Mouse (Mus musculus) limb, embryonic 11.5 days (tissue): Measurements from ENCODE around the gene Cyp17a1. TPM values are rescaled to one million over a fixed set of nuclear protein-coding genes. Genes with fewer than 3 reads are reported as not detected.

ENCODE experiments used
- ATAC-seq: fragments of 200-750 bp; cut with Nextera tagmentation; 2 replicates; pipeline ENCODE4 v1.8.0; 2017; ENCODE audit warnings: low read depth; ENCODE audit not compliant: insufficient number of reproducible peaks, low FRiP score, low TSS enrichment
- DNase-seq: peaks from one replicate; pipeline ENCODE4 v3.0.0-alpha.2; 2015; ENCODE audit warnings: low spot score
- H3K27ac ChIP-seq: fragments of 300-500 bp; sonication (generic); replicated peaks from 2 replicates; pipeline ENCODE4 v1.5.1; 2014; ENCODE audit warnings: low read depth, mild to moderate bottlenecking, low read length
- H3K27me3 ChIP-seq: fragments of 300-500 bp; sonication (generic); 2 replicates; pipeline ENCODE4 v1.6.1; 2014; ENCODE audit warnings: mild to moderate bottlenecking, low read length, mixed read lengths; ENCODE audit not compliant: control insufficient read depth, insufficient read depth
- H3K36me3 ChIP-seq: fragments of 300-500 bp; sonication (generic); 2 replicates; pipeline ENCODE4 v1.6.1; 2014; ENCODE audit warnings: mild to moderate bottlenecking, low read length, moderate library complexity, mixed read lengths; ENCODE audit not compliant: control insufficient read depth, insufficient read depth
- H3K4me1 ChIP-seq: fragments of 300-500 bp; sonication (generic); 2 replicates; pipeline ENCODE4 v1.6.1; 2014; ENCODE audit warnings: low read length, mixed read lengths; ENCODE audit not compliant: control insufficient read depth, insufficient read depth
- H3K4me2 ChIP-seq: fragments of 300-500 bp; sonication (generic); 2 replicates; pipeline ENCODE4 v1.6.1; 2014; ENCODE audit warnings: low read depth, mild to moderate bottlenecking, moderate library complexity; ENCODE audit not compliant: severe bottlenecking
- H3K4me3 ChIP-seq: fragments of 300-500 bp; sonication (generic); 2 replicates; pipeline ENCODE4 v1.5.1; 2014; ENCODE audit warnings: low read depth, low read length
- H3K9ac ChIP-seq: fragments of 300-500 bp; sonication (generic); 2 replicates; pipeline ENCODE4 v1.6.1; 2014; ENCODE audit warnings: mild to moderate bottlenecking, low read length
- H3K9me3 ChIP-seq: fragments of 300-500 bp; sonication (generic); 2 replicates; pipeline ENCODE4 v1.6.1; 2016; ENCODE audit warnings: low read length; ENCODE audit not compliant: control insufficient read depth
- WGBS: fragments of 180-500 bp; shearing (Covaris S2); extraction: QIAGEN DNeasy Blood & Tissue Kit; methylation state at CpG from one replicate; pipeline ENCODE4 v1.1.7; 2014; 5-methylcytosine and 5-hydroxymethylcytosine counted together
- polyA plus RNA-seq: library from polyadenylated mRNA; unstranded; fragments of >200 nt; fragmentation: Nextera tagmentation; extraction: Ambion mirVana; gene quantifications from 2 replicates; pipeline ENCODE4 v1.2.1, GENCODE M21; 2014

The Cyp17a1 gene
- polyA plus RNA-seq, 1 experiment from 2014 or later: not detected

GRCm38 (mm10) chr19:46635766-46636165 is 37.2 kb downstream of the Cyp17a1 start:
- Histone ChIP-seq H3K4me3 (no peak overlapping the region), H3K36me3 (peaks cover 2% of the 10 kb centered on the region; the same call in 1 of the 2 replicates), H3K4me2 (no peak overlapping the region), H3K27ac (no peak overlapping the region), H3K9me3 (no peaks in the 10 kb centered on the region), H3K4me1 (peaks cover 34% of the 10 kb centered on the region), H3K9ac (no peak overlapping the region), H3K27me3 (no peaks in the 10 kb centered on the region)
- DNase-seq (no peak), ATAC-seq (no peak)
- 67% methylated on average over 9 of the region's 9 CpGs for WGBS

- Histone ChIP-seq H3K4me2 (no peak overlapping the region), H3K4me1 (peaks cover 16% of the 10 kb centered on the region; the same call in 1 of the 2 replicates), H3K27me3 (no peaks in the 10 kb centered on the region), H3K9ac (no peak overlapping the region), H3K27ac (no peak overlapping the region), H3K4me3 (no peak overlapping the region), H3K36me3 (no peaks in the 10 kb centered on the region), H3K9me3 (no peaks in the 10 kb centered on the region)
- WGBS: 89% methylated on average over 9 of the region's 9 CpGs
- ATAC-seq: no peak
- DNase-seq: no peak
These were observed 41.3 kb downstream of the Cyp17a1 start for GRCm38 (mm10) chr19:46631637-46632036.

GRCm38 (mm10) chr19:46629807-46630206 is 43.2 kb downstream of the Cyp17a1 start:
- Histone ChIP-seq H3K9ac (0 out of 2 replicates have a peak overlapping the region, but pooled peaks have one; percentile 12), H3K4me2 (no peak overlapping the region), H3K27ac (no peak overlapping the region), H3K4me1 (0 out of 2 replicates have a peak, but pooled peaks cover 11% of the 10 kb centered on the region), H3K9me3 (no peaks in the 10 kb centered on the region), H3K36me3 (peaks cover 6% of the 10 kb centered on the region; the same call in 1 of the 2 replicates), H3K27me3 (no peaks in the 10 kb centered on the region), H3K4me3 (no peak overlapping the region)
- ATAC-seq (no peak), DNase-seq (no peak)
- 88% methylated on average over 9 of the region's 9 CpGs for WGBS

GRCm38 (mm10) chr19:46628403-46628802 is 44.6 kb downstream of the Cyp17a1 start:
- no peak overlapping the region for H3K4me3 ChIP-seq
- WGBS: 77% methylated on average over 10 of the region's 10 CpGs
- DNase-seq (no peak), ATAC-seq (no peak)
- H3K4me2 ChIP-seq: no peak overlapping the region
- no peaks in the 10 kb centered on the region for H3K27me3 ChIP-seq
- H3K4me1 ChIP-seq: peaks cover 20% of the 10 kb centered on the region
- no peak overlapping the region for H3K27ac ChIP-seq
- no peaks in the 10 kb centered on the region for H3K9me3 ChIP-seq
- H3K36me3 ChIP-seq: peaks cover 6% of the 10 kb centered on the region; the same call in 1 of the 2 replicates
- H3K9ac ChIP-seq: no peak overlapping the region

- no peak for ATAC-seq
- no peak overlapping the region for H3K9ac ChIP-seq
- no peak for DNase-seq
- no peaks in the 10 kb centered on the region for H3K27me3 ChIP-seq
- 0 out of 2 replicates have a peak overlapping the region, but pooled peaks have one; percentile 2 for H3K4me2 ChIP-seq
- H3K4me1 ChIP-seq: peaks cover 40% of the 10 kb centered on the region
- H3K4me3 ChIP-seq: no peak overlapping the region
- H3K36me3 ChIP-seq: peaks cover 6% of the 10 kb centered on the region; the same call in 1 of the 2 replicates
- 77% methylated on average over 10 of the region's 10 CpGs for WGBS
- no peak overlapping the region for H3K27ac ChIP-seq
- no peaks in the 10 kb centered on the region for H3K9me3 ChIP-seq
These were observed 47.5 kb downstream of the Cyp17a1 start for GRCm38 (mm10) chr19:46625519-46625918.

GRCm38 (mm10) chr19:46625015-46625414 is 48.0 kb downstream of the Cyp17a1 start:
- 0 out of 2 replicates have a peak overlapping the region, but pooled peaks have one; percentile 2 for H3K4me2 ChIP-seq
- peaks cover 6% of the 10 kb centered on the region; the same call in 1 of the 2 replicates for H3K36me3 ChIP-seq
- H3K27me3 ChIP-seq: no peaks in the 10 kb centered on the region
- ATAC-seq (no peak), DNase-seq (no peak)
- H3K9ac ChIP-seq: no peak overlapping the region
- H3K4me1 ChIP-seq: peaks cover 38% of the 10 kb centered on the region
- no peaks in the 10 kb centered on the region for H3K9me3 ChIP-seq
- no peak overlapping the region for H3K4me3 ChIP-seq
- WGBS: 95% methylated on average over 12 of the region's 12 CpGs
- H3K27ac ChIP-seq: no peak overlapping the region

GRCm38 (mm10) chr19:46623790-46624772 is 48.9 kb downstream of the Cyp17a1 start:
- Histone ChIP-seq H3K4me2 (peak overlapping the region; percentile 54), H3K27me3 (no peaks in the 10 kb centered on the region), H3K36me3 (peaks cover 6% of the 10 kb centered on the region; the same call in 1 of the 2 replicates), H3K4me3 (peak overlapping the region; percentile 25), H3K9ac (peak overlapping the region; percentile 57), H3K4me1 (peaks cover 37% of the 10 kb centered on the region), H3K27ac (peak overlapping the region; percentile 73; the same call in 1 of the 2 replicates), H3K9me3 (no peaks in the 10 kb centered on the region)
- DNase-seq (peak; percentile 52), ATAC-seq (peak; percentile 50)
- 24% methylated on average over 19 of the region's 19 CpGs for WGBS

GRCm38 (mm10) chr19:46623194-46623667 is 49.7 kb downstream of the Cyp17a1 start:
- peaks cover 37% of the 10 kb centered on the region for H3K4me1 ChIP-seq
- DNase-seq (peak; percentile 54), ATAC-seq (peak; percentile 75; the same call in 1 of the 2 replicates)
- H3K9me3 ChIP-seq: no peaks in the 10 kb centered on the region
- peaks cover 6% of the 10 kb centered on the region; the same call in 1 of the 2 replicates for H3K36me3 ChIP-seq
- peak overlapping the region; percentile 54 for H3K4me2 ChIP-seq
- H3K9ac ChIP-seq: peak overlapping the region; percentile 57
- WGBS: 3% methylated on average over 16 of the region's 16 CpGs
- peak overlapping the region; percentile 25 for H3K4me3 ChIP-seq
- H3K27ac ChIP-seq: peak overlapping the region; percentile 73
- no peaks in the 10 kb centered on the region for H3K27me3 ChIP-seq
